Mouse (Mus musculus) adrenal gland, postnatal 36 days (tissue): ENCODE data around the gene Hmga1. TPM values are rescaled to one million over a fixed set of nuclear protein-coding genes. Genes with fewer than 3 reads are reported as not detected.

ENCODE experiments used
- DNase-seq, 2 experiments: peaks; one replicate each; pipeline ENCODE4 v3.0.0; 2021; ENCODE audit warnings: mixed read lengths in 1 of 2
- total RNA-seq, 2 experiments: library from RNA; stranded (reverse); gene quantifications; 2 replicates each; pipeline ENCODE4 v1.2.3; 2021

Hmga1 gene
- total RNA-seq, 2 experiments from 2014 or later = 16.1 to 19.4 TPM

DNA sequence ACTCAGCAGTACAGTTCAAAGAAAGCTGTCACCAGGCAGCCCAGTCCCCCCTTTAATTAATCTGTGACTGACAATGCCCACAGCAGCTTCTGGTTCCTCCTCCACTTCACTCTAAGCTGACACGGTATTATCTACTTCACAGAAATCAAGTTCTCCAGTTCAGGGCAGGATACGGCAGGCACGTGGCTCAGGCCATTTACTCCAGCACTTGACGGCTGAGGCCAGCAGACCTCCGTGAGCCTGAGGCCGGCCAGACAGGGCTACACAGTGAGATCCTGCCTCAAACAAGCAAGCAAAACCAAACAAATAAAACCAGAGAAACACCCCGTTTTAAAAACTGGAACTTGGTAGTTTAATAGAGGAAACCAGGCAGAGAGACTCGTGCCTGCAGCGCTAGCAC, 30.4 kb downstream of the Hmga1 start:
- DNase-seq = no peak

DNA sequence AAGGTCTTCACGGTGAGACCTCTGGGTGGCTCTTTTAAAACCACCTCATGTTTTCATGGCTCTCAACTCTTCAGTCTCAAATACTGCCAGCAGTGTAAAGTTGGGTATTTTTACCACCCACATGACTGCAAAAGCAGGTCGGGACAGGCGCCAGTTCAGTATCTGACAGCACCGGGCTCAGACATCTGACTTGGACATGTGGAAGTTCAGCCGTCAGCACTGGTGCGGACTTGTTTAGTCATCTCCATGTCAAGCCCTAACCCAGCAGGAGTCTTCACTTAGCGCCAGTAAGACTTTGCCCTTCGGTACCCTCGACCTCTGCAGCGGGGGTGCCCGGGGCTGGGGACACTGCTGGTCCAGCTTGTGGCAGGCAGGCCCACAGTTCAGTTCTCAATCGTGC, 31.0 kb downstream of the Hmga1 start:
- DNase-seq = no peak

GRCm38 (mm10) chr17:27588231-27588630, 31.9 kb downstream of the Hmga1 start:
- DNase-seq = no peak

- no peak for DNase-seq
These were observed 35.7 kb downstream of the Hmga1 start for GRCm38 (mm10) chr17:27591826-27592564.

- no peak for DNase-seq
These were observed 36.2 kb downstream of the Hmga1 start for GRCm38 (mm10) chr17:27592565-27592910.

DNA sequence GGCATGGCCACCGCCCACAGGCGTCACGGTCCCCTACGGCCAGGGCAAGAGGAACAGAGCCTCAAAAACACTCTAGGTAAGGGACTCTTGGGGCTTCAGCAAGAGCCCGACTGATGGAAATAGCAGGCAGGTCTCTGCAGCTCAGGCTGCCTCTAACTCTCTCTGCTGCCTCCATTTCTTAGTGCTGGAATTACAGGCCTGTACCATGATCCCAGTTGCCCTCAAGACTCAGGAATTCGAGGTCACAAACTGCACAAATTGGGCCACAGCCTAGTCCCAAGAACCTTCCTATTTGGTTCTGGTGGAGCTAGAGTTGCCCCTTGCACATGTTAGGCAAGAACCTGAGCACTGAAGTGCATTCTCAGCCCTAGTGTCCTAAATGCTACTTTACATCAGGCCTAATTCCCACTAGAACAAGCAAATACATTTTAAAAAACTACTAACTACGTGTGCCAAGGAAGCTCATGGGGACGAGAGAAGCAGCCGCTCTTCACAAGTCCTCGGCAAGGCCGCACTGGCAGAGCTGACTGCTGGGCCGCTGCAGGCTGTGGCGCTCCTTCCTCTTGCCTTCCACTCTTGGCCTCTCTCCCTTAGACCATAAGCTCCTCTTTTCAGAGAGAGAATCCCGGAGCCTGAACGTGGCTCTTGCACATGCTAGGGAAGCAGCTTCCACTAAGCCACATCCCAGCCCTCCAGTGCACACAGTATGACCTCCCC, 39.5 kb downstream of the Hmga1 start:
- DNase-seq = peak in 1 of 2 experiments; percentile 37

GRCm38 (mm10) chr17:27596376-27597190, 40.3 kb downstream of the Hmga1 start:
- no peak for DNase-seq

- peak; percentile 29 to 58 for DNase-seq
These were observed 44.0 kb downstream of the Hmga1 start for GRCm38 (mm10) chr17:27600286-27600685.

- DNase-seq = no peak
These were observed 44.6 kb downstream of the Hmga1 start for GRCm38 (mm10) chr17:27600869-27601268.

DNA sequence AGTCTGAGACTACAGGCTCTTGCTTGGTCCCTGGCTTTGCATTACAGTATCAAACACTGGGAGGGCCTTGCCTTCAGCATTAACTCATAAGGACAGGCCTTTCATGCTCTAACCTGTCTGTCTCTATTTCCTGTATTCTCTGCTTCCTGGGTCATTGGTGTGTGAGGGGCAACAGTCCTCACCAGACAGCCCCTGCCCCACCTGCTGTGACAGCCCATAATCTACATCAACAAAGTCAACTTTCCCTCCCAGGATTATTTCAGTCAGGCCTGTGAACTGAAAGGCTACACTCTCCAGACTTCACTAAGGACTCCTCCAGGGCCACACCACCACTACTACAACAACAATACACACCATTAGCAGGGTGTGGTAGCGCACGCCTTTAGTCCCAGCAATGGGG, 46.7 kb downstream of the Hmga1 start:
- no peak for DNase-seq

DNA sequence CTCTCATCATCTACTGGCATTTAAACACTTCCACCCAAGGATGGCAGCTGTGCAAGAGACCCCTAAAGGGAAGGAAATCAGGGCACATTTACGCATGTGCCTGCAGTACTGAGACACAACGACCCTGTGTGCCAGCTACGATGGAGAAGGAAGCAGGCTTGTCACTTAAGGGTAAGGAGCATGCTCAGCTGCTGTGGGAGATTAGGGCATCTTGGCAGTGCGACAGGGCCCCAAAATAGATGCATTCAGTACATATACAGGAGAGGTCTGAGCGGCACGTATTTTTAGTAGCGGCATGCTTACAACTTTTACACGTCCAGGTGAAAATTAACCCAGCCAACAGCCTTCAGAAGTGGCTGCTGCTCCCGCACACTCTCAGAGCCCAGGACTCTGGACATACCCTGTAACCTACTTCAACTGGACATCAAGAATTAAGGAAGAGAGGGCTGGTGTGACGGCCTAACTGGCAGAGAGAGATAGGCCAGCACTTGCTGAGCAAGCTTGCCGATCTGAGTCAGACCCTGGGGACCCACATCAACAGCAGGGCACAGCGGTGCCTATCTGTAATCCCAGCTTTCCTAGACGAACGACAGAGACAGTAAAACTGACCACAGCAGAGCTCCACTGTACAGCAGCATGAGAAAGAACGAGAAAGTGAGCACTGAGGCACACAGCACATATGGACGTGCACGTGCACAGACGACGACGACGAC, 47.4 kb downstream of the Hmga1 start:
- no peak for DNase-seq

- no peak for DNase-seq
These were observed 53.3 kb downstream of the Hmga1 start for GRCm38 (mm10) chr17:27609576-27609975.

- DNase-seq = peak; percentile 12 to 27
These were observed 54.6 kb downstream of the Hmga1 start for GRCm38 (mm10) chr17:27610679-27611518.

- DNase-seq = no peak
These were observed 55.2 kb downstream of the Hmga1 start for GRCm38 (mm10) chr17:27611519-27611884.

DNA sequence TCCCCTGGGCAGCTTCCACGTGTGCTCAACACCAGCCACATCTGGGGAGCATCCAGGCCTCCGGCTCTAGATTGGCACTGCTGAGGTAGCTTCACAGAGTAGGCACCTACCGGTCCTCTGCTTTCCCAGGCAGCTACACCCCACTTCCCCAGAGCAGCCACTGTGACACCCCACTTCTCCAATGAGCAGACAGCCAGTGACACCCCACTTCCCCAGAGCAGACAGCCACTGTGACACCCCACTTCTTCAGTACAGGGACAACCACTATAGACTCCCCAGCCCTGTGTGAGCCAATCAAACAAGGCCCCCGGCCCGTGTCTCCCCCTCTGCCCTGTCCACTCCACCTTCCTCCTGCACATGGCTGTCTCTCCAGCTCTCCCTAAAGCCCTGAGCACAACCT, 55.7 kb downstream of the Hmga1 start:
- no peak for DNase-seq

GRCm38 (mm10) chr17:27613016-27613415, 56.7 kb downstream of the Hmga1 start:
- no peak for DNase-seq

Other genes starting within 250 kb of the Hmga1 start
- gene Grm4, start 35.1 kb upstream of the Hmga1 start, total RNA-seq = 10 to 100 TPM in 1 of 2 experiments, 1 to 10 TPM in 1; 3.4 to 12.2 TPM
- gene AI413582, start 9.3 kb downstream of the Hmga1 start, total RNA-seq = 10 to 100 TPM; 20.0 to 22.9 TPM
- 100 to 1,000 TPM; 191 to 211 TPM for gene Nudt3, start 67.0 kb downstream of the Hmga1 start, total RNA-seq
- not detected for gene RPS10-NUDT3, start 78.7 kb downstream of the Hmga1 start, total RNA-seq
- gene Rps10, start 80.2 kb downstream of the Hmga1 start, total RNA-seq = 1,000 to 10,000 TPM in 1 of 2 experiments, 100 to 1,000 TPM in 1; 945 to 1,005 TPM
- 1 to 10 TPM; 2.5 to 3.5 TPM for gene Pacsin1, start 99.0 kb downstream of the Hmga1 start, total RNA-seq
- under 1 TPM in 1 of 2 experiments, not detected in 1; 0.16 TPM for gene Spdef, start 172.5 kb downstream of the Hmga1 start, total RNA-seq